Mouse (Mus musculus): ENCODE data around the gene Rbm15. TPM values are rescaled to one million over a fixed set of nuclear protein-coding genes. Genes with fewer than 3 reads are reported as not detected.

Gene Rbm15
- polyA plus RNA-seq, 1 experiment from 2014 or later, result 8.1 TPM

DNA sequence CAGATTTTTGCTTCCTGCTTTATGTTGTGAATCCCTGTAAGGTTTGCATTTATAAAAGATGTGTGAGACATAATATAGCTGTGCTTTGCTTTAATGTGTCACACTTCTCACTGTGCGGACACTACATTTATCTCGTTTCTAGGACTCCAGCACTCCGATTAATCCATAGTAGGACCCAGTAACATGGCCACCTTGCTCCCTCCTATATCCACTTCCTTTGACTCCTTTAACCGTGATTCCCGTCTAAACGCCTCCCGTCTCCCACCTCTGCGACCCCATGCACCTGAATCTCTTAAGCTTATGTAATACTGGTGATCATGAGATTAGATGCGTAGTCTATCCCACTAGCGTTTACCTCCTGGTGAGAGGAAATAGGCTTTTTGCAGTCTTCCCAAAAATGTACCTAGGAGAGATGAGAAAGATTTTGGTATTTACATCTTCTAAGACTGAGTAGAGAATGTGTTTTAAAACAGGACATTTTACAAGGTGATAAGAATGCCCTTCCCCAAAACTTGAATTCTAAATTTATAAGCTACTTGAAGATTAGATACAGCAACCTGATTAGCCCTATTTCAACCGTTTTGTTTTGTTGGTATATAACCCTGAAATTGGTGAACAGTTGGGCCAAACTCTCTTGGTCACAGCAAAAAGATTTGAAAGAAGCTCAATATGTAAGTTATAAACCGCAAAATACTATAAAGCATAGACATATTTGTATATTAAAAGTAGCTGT lies 895 bp upstream of the Rbm15 start:
- H3K4me1 ChIP-seq (ENCODE audit: control insufficient read depth, low read depth, low read length), result peaks cover 20% of the 10 kb centered on the region
- no peaks in the 10 kb centered on the region for H3K9me3 ChIP-seq (replicated peaks; ENCODE audit: control insufficient read depth, low read length)
- WGBS (ENCODE audit: insufficient replicate concordance), result 8% methylated on average over 12 of the region's 12 CpGs
- peaks cover 18% of the 10 kb centered on the region for H3K36me3 ChIP-seq (ENCODE audit: control insufficient read depth, insufficient read depth)
- peak overlapping the region; percentile 99 for H3K4me3 ChIP-seq (ENCODE audit: low read depth, low read length)
- H3K9ac ChIP-seq (ENCODE audit: low read depth, low read length), result peak overlapping the region; percentile 85
- H3K27me3 ChIP-seq (ENCODE audit: control insufficient read depth, insufficient read depth, low read depth, low read length), result no peaks in the 10 kb centered on the region
- H3K4me2 ChIP-seq (ENCODE audit: low read depth, low read length), result peak overlapping the region; percentile 89
- ATAC-seq (ENCODE audit: low read depth), result no peak
- peak overlapping the region; percentile 99 for H3K27ac ChIP-seq (ENCODE audit: low read length)

DNA sequence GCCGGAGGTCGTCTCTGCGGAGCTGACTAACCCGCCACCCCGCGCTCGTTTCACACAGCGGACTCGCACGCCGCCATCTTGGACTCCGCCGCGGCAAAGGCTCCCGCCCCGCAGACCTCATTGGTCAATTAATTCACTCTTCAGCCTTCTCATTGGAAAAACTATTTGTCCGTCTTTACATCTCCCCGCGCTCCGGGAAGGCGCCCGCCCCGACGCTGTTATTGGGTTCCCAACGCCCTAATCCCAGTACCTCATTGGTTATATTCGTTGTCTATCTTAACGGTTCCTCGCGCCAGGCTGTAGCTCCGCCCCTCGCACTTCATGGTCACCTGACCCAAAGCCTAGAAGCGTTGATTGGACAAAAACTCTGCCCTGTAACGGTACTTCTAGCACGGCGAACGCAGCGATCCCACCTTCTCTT lies 503 bp downstream of the Rbm15 start:
- Histone ChIP-seq H3K27ac (ENCODE audit: low read length) (peak overlapping the region; percentile 99), H3K9me3 (replicated peaks; ENCODE audit: control insufficient read depth, low read length) (no peaks in the 10 kb centered on the region), H3K4me2 (ENCODE audit: low read depth, low read length) (peak overlapping the region; percentile 91), H3K4me3 (ENCODE audit: low read depth, low read length) (peak overlapping the region; percentile 99), H3K4me1 (ENCODE audit: control insufficient read depth, low read depth, low read length) (peaks cover 20% of the 10 kb centered on the region), H3K36me3 (ENCODE audit: control insufficient read depth, insufficient read depth) (peaks cover 19% of the 10 kb centered on the region), H3K27me3 (ENCODE audit: control insufficient read depth, insufficient read depth, low read depth, low read length) (no peaks in the 10 kb centered on the region), H3K9ac (ENCODE audit: low read depth, low read length) (peak overlapping the region; percentile 95)
- ATAC-seq (ENCODE audit: low read depth), result peak; percentile 87
- WGBS (ENCODE audit: insufficient replicate concordance), result under 1% methylated on average over 37 of the region's 37 CpGs

DNA sequence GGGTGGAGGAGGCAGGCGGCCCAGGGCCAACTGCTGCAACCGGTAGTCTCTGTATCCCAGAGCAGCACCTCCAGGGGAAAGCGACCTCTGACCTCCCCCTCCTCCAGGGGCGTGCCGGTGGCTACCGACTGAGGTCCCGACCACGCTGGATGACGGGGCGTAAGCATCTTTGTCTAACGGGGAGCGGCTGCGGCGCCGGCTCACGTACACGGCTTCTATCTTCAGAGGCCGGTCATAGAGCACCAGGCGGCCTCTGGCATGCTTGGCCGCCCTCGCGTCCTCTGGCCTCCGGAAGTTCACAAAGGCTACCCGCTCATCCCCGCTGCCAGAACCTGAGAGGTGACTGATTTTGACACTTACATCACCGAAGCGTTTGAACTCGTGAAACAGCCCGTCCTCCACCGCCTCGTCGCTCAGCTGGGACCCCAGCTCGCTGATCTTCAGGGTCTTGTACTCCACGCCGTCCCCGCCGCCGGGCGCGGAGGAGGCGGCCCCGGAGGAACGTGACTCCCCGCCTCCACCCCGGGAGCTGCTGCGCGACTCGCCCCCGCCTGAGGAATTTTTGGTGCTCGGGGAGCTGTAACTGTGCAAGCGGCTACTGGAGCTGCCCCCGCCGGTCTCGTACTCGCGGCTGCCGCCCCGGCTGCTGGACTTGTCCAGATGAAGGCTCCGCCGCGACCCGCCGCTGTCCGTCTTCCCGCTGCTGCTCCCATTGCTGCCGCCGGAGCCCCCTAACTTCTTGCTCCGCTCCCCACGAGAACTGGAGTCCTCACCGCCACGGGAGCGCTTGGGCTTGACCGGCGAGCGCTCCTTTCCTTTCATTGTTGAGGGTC lies 1.1 kb downstream of the Rbm15 start:
- under 1% methylated on average over 75 of the region's 75 CpGs for WGBS (ENCODE audit: insufficient replicate concordance)
- H3K4me2 ChIP-seq (ENCODE audit: low read depth, low read length), result peak overlapping the region; percentile 91

GRCm38 (mm10) chr3:107331746-107332126 lies 1.7 kb downstream of the Rbm15 start:
- peak overlapping the region; percentile 99 for H3K4me3 ChIP-seq (ENCODE audit: low read depth, low read length)
- H3K9me3 ChIP-seq (replicated peaks; ENCODE audit: control insufficient read depth, low read length), result no peaks in the 10 kb centered on the region
- H3K36me3 ChIP-seq (ENCODE audit: control insufficient read depth, insufficient read depth), result peaks cover 21% of the 10 kb centered on the region
- H3K4me1 ChIP-seq (ENCODE audit: control insufficient read depth, low read depth, low read length), result peaks cover 20% of the 10 kb centered on the region
- ATAC-seq (ENCODE audit: low read depth), result no peak
- H3K27ac ChIP-seq (ENCODE audit: low read length), result peak overlapping the region; percentile 89
- H3K4me2 ChIP-seq (ENCODE audit: low read depth, low read length), result peak overlapping the region; percentile 91
- H3K27me3 ChIP-seq (ENCODE audit: control insufficient read depth, insufficient read depth, low read depth, low read length), result no peaks in the 10 kb centered on the region
- WGBS (ENCODE audit: insufficient replicate concordance), result 8% methylated on average over 17 of the region's 17 CpGs
- peak overlapping the region; percentile 95 for H3K9ac ChIP-seq (ENCODE audit: low read depth, low read length)

More for the DNA sequence above, 1.1 kb downstream of the Rbm15 start:
- Histone ChIP-seq H3K4me3 (ENCODE audit: low read depth, low read length) (peak overlapping the region; percentile 99), H3K27ac (ENCODE audit: low read length) (peak overlapping the region; percentile 89), H3K27me3 (ENCODE audit: control insufficient read depth, insufficient read depth, low read depth, low read length) (no peaks in the 10 kb centered on the region), H3K9me3 (replicated peaks; ENCODE audit: control insufficient read depth, low read length) (no peaks in the 10 kb centered on the region), H3K9ac (ENCODE audit: low read depth, low read length) (peak overlapping the region; percentile 95), H3K4me1 (ENCODE audit: control insufficient read depth, low read depth, low read length) (peaks cover 20% of the 10 kb centered on the region), H3K36me3 (ENCODE audit: control insufficient read depth, insufficient read depth) (peaks cover 21% of the 10 kb centered on the region)
- no peak for ATAC-seq (ENCODE audit: low read depth)

- H3K4me3 ChIP-seq (ENCODE audit: low read depth, low read length), result peak overlapping the region; percentile 99
- H3K9ac ChIP-seq (ENCODE audit: low read depth, low read length), result peak overlapping the region; percentile 95
- ATAC-seq (ENCODE audit: low read depth), result no peak
- 70% methylated on average over 28 of the region's 28 CpGs for WGBS (ENCODE audit: insufficient replicate concordance)
- no peaks in the 10 kb centered on the region for H3K27me3 ChIP-seq (ENCODE audit: control insufficient read depth, insufficient read depth, low read depth, low read length)
- H3K4me1 ChIP-seq (ENCODE audit: control insufficient read depth, low read depth, low read length), result peaks cover 23% of the 10 kb centered on the region
- peak overlapping the region; percentile 91 for H3K4me2 ChIP-seq (ENCODE audit: low read depth, low read length)
- H3K27ac ChIP-seq (ENCODE audit: low read length), result no peak overlapping the region
- peaks cover 25% of the 10 kb centered on the region for H3K36me3 ChIP-seq (ENCODE audit: control insufficient read depth, insufficient read depth)
- no peaks in the 10 kb centered on the region for H3K9me3 ChIP-seq (replicated peaks; ENCODE audit: control insufficient read depth, low read length)
Measured at GRCm38 (mm10) chr3:107330503-107331424, 2.7 kb downstream of the Rbm15 start.

- Histone ChIP-seq H3K9me3 (replicated peaks; ENCODE audit: control insufficient read depth, low read length) (no peaks in the 10 kb centered on the region), H3K4me2 (ENCODE audit: low read depth, low read length) (no peak overlapping the region), H3K4me3 (ENCODE audit: low read depth, low read length) (no peak overlapping the region), H3K4me1 (ENCODE audit: control insufficient read depth, low read depth, low read length) (peaks cover 37% of the 10 kb centered on the region), H3K27ac (ENCODE audit: low read length) (no peak overlapping the region), H3K27me3 (ENCODE audit: control insufficient read depth, insufficient read depth, low read depth, low read length) (no peaks in the 10 kb centered on the region), H3K9ac (ENCODE audit: low read depth, low read length) (no peak overlapping the region), H3K36me3 (ENCODE audit: control insufficient read depth, insufficient read depth) (peaks cover 40% of the 10 kb centered on the region)
- no peak for ATAC-seq (ENCODE audit: low read depth)
- 96% methylated on average over 1 of the region's 1 CpGs for WGBS (ENCODE audit: insufficient replicate concordance)
Measured at GRCm38 (mm10) chr3:107326442-107326841, 7.0 kb downstream of the Rbm15 start.

DNA sequence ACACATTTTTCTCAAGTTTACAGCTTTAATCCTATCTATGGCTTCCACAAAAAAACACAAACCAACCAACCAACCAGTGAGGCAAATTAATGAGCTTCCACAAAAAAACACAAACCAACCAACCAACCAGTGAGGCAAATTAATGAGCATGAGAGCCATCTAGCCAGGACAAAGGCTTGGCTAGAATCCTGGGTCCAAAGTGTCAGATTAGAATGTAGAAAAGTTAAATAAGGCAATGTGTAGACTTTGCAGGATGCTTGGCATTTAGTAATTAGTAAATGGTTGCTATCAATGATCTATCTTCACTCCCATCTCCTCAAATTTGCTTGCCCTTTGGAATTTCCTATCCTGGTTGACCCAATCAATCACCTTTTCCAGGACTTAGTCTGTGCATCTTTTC lies 11.7 kb downstream of the Rbm15 start:
- Histone ChIP-seq H3K4me1 (ENCODE audit: control insufficient read depth, low read depth, low read length) (peaks cover 25% of the 10 kb centered on the region), H3K27me3 (ENCODE audit: control insufficient read depth, insufficient read depth, low read depth, low read length) (no peaks in the 10 kb centered on the region), H3K9me3 (replicated peaks; ENCODE audit: control insufficient read depth, low read length) (no peaks in the 10 kb centered on the region), H3K4me2 (ENCODE audit: low read depth, low read length) (no peak overlapping the region), H3K9ac (ENCODE audit: low read depth, low read length) (no peak overlapping the region), H3K36me3 (ENCODE audit: control insufficient read depth, insufficient read depth) (peaks cover 31% of the 10 kb centered on the region), H3K4me3 (ENCODE audit: low read depth, low read length) (no peak overlapping the region), H3K27ac (ENCODE audit: low read length) (no peak overlapping the region)
- no peak for ATAC-seq (ENCODE audit: low read depth)

DNA sequence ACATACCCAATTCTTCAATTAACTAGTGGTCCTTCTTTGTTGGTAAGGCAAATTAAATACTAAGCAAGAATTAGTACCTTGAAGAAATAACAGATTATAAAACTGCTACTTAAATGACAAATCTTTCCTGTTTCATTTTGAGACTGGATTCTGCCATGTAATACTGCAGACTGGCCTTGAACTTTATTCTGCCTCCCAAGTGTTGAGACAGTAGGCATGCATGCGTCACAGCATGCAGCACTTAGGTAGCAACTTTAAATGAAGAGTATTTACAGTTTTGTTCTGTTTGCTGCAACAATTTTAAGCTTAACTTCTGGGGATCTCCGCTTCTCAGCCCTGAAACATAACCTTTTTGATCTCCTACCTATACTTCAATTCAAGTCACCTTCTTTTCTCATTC lies 12.3 kb downstream of the Rbm15 start:
- no peak for ATAC-seq (ENCODE audit: low read depth)
- Histone ChIP-seq H3K27ac (ENCODE audit: low read length) (no peak overlapping the region), H3K4me3 (ENCODE audit: low read depth, low read length) (no peak overlapping the region), H3K4me2 (ENCODE audit: low read depth, low read length) (no peak overlapping the region), H3K9me3 (replicated peaks; ENCODE audit: control insufficient read depth, low read length) (no peaks in the 10 kb centered on the region), H3K4me1 (ENCODE audit: control insufficient read depth, low read depth, low read length) (peaks cover 25% of the 10 kb centered on the region), H3K27me3 (ENCODE audit: control insufficient read depth, insufficient read depth, low read depth, low read length) (no peaks in the 10 kb centered on the region), H3K36me3 (ENCODE audit: control insufficient read depth, insufficient read depth) (peaks cover 30% of the 10 kb centered on the region), H3K9ac (ENCODE audit: low read depth, low read length) (no peak overlapping the region)
- 85% methylated on average over 2 of the region's 2 CpGs for WGBS (ENCODE audit: insufficient replicate concordance)

Measured in liver, embryonic 16.5 days (tissue).